Mouse (Mus musculus) retina, postnatal 7 days (tissue): ENCODE results near the gene Myo16.

Experiments
- DNase-seq: peaks from one replicate; pipeline ENCODE4 v3.0.0-alpha.2; 2012; ENCODE audit warnings: low read depth, low spot score

The Myo16 gene

DNA sequence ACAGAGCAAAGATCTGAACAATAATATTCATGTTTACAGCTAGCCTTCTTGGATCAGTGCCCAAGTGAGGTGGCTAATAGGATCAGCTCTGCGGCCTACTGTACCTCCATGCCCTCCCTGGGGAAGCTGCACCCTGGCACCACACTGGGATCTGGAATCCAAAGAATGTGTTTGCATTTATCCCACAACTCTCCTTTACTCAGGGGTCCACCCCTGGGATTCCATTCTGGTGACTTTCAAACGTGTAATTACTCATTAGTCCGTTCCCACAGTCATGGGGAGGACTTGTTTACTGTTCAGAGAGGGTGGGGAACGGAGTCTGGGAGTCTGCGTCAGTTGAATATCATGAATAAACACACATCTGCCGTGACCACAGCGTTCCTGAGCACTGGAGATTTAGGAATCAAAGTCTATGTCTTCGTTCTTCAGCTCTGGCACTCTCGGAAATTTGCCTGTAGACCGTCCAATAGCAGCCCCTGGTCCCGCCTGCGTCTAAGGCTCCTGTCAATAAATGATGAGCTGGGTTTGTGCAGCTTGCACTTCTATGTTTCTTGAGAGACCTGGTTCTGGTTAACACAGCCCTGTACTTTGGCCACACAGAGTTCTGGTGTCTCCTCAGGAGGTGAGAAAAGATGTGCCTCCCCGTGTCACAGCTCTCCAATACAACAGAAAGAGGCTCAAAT is 511.3 kb downstream of the Myo16 start:
- peak; percentile 11 for DNase-seq

DNA sequence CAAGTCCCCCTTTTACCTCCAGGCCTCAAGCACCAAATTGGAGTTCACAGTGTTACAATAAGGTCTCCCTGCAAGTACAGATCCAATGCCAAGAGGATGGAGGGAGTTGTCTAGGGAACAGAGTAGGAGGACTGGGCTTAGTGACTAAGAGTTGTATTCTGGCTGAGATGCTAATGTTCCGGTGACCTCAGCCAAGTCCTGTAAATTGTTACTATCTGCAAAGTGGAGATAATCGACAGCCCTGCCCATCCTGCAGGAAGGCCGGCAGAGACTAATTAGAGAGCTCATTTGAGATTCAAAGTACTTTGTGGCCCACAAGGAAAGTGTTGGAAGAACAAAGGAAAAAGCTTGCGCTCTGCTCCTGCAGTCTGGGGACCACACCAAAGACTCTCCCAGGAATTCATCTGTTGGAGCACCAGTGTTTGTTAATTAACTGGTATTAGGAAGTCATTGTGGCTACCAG is 512.1 kb downstream of the Myo16 start:
- no peak for DNase-seq

DNA sequence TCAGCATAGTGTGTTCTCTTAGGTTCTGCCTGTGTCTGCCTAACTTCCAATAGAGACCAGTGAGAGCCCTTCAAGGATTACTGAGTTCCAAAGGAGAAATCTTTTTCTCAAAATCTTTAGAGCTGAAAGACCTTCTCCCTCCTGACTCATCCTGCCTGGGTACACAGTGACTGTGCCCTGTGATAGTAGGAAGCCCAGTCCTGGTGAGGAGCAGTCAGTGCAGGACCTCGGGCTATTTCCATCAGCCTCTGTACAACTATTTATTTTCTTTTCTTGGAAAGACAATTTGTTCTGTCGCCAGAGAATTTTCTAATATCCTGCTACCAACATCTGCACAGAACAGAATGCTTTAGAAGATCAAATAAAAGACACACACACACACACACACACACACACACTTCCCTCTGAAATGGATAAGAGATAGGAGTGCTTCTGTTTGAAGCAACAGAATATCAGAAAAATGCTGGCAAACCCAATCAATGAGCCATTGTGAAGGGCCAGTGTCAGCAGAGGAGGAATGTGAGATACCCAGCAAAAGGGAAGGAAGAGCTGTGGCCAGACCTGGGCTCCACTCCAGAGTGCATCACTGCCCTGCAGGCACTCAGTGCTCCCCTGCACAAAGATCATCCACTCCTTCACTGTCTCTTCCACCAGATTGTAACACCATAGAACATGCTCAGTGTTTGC is 518.3 kb downstream of the Myo16 start:
- DNase-seq, result no peak

DNA sequence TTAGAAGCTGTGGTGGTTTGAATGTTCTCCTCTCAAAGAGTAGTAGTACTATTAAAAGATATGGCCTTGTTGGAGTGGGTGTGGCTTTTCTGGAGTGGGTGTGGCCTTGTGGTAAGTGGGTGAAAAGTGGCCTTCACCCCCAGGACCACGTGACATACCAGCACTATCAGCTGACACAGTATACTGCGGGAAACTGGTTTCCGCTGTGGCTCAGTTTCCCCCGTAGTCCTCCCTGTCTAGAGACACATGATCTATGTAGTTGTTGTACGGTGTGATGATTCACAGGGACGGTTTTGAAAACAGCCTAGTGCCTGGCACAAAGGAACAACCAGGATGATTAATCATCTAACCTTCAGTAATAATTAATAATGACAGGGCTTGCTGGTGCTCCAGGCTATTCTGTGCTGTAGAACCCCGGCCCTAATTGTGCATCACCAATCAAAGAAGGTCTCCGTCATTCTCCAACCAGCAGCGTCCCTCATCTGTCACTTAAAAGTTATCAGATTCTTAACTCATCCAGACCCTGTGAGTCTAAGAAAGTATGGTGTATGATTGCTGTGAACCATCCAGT is 524.2 kb downstream of the Myo16 start:
- DNase-seq, result no peak

DNA sequence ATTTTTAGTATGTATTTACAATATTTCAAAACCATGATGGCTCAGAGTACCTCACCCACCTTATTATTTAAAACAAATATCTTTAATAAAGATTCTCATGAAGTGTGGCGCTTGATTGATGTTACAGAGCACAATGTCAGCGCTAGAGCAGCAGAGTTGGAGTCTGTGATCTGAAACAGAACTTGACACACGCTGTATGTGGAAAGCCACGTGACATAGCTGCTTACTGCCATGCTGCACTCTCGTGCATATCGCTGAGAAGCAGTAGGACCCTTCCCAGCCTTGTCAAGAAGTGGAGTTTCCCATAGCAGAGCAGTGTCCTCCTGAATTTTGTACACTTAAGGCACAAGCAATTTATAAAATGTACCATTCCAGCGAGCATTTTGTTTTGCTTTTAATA is 528.2 kb downstream of the Myo16 start:
- no peak for DNase-seq

DNA sequence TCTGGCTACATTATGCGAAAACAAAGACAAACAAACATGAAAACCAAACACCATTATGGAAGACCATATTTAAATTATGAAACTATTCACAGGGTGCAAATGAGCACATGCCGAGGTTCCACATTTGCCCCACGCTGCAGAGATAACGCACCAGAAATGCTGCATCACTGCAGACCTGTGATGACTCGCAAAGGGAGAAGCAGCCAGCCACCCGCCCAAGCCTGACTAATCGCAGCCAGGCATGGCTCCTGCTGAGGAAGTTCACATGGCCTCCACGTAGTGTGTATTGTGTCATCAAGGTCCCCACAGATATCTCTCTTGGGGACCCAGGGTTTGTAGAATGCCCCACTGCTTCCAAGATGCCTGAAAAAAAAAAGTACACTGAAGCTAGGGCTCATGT is 529.4 kb downstream of the Myo16 start:
- DNase-seq, result no peak
